Mouse (Mus musculus): ENCODE data around the gene Calm1. TPM values are rescaled to one million over a fixed set of nuclear protein-coding genes. Genes with fewer than 3 reads are reported as not detected.

The Calm1 gene
- polyA plus RNA-seq, 1 experiment from 2014 or later = 1,211 TPM

Other genes with a start within 250 kb of the Calm1 start
- gene Kcnk13, start 234.9 kb upstream of the Calm1 start, polyA plus RNA-seq (2016; fragmentation: Nextera tagmentation; extraction: Ambion mirVana) = 1.5 TPM in 2 replicates
- gene Psmc1, start 89.3 kb upstream of the Calm1 start, polyA plus RNA-seq (2016; fragmentation: Nextera tagmentation; extraction: Ambion mirVana) = 307 TPM in 2 replicates
- gene Nrde2, start 39.8 kb upstream of the Calm1 start, polyA plus RNA-seq (2016; fragmentation: Nextera tagmentation; extraction: Ambion mirVana) = 16.7 and 17.0 TPM in 2 replicates

All from embryonic facial prominence, embryonic 12.5 days (tissue).